ENCODE assay signal across 1 mouse cellular context in the genomic region with DNA sequence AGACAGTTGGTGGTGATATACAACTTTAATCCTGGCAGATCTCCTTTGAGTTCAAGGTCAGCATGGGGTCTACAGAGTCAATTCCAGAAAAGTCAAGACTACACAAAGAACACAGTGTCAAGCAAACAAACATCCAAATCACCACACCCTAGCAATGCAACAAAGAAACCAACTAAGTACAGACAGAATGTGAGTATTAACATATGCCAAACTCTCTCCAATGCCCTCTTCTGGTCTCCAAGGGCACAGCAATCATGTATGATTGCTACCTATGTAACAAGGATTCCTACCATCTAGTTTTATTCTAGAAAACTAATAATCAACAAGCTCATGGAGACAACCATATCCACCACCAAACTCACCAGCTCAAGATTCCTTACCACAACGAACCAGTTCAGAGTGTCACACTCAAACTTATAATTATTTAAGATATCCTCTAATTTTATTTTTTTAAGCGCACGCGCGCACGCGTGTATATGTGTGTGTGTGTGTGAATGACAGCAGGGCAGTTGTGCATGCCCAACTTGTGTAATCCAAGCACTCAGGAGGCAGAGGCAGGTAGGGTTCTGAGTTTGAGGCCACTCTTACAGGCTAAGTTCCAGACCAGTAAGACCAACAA.
TF ChIP-seq lines count a peak whose summit lies in the region.

No protein-coding gene starts in this region.

TF ChIP-seq in MEL, 35 proteins besides CTCF, POLR2A, EP300 and RAD21 (continued from another document):
- no peak for TF ChIP-seq MYB (IDR thresholded peaks at IDR 0.05; ENCODE audit: low read depth, low read length)
